Mouse (Mus musculus): ENCODE data around the gene Otx1.

GRCm38 (mm10) chr11:21955167-21955566, 47.5 kb downstream of the Otx1 start:
- TF ChIP-seq POLR2A (IDR thresholded peaks at IDR 0.05; ENCODE audit: insufficient read depth, low read length) (no peak), CTCF (IDR thresholded peaks at IDR 0.05; ENCODE audit: low read depth, low read length) (no peak), EP300 (IDR thresholded peaks at IDR 0.05; ENCODE audit: insufficient read depth, low read depth, low read length) (no peak)

All from ES-Bruce4 (cell line).